Mouse (Mus musculus) G1E-ER4 (cell line): ENCODE measurements around the gene Mtfr2. TPM values are rescaled to one million over a fixed set of nuclear protein-coding genes. Genes with fewer than 3 reads are reported as not detected.

Experiments
- GATA1 ChIP-seq: IDR thresholded peaks from one replicate; pipeline ENCODE4 v1.8.0; 2012; ENCODE audit warnings: low read length, inconsistent platforms
- polyA plus RNA-seq: library from polyadenylated mRNA; stranded (reverse); fragments of >175 nt; gene quantifications from 2 replicates; pipeline ENCODE4 v1.2.3, GENCODE M21; 2012

Mtfr2 gene
- polyA plus RNA-seq, 1 experiment = 10.3 TPM

- TF ChIP-seq GATA1 = no peak
These were observed 55.4 kb downstream of the Mtfr2 start for GRCm38 (mm10) chr10:20402941-20403340.

DNA sequence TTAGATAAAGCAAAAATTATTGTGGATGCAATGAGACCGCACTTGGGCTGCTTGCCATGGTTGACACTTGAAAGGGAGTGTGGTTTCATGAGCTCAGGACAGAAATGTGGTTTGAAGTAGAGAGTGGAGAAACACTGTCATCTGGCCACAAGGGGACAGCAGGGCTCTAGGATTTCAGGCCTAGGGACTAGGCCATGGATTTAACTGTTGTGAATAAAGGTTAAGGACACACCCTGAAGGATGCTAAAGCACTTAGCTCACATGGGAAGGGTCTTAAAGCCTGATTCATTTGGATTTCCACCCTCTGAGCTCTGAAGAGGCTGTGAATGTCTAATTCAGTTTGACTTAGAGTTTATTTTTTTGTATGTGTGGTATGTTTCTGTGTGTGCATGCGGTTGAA, 57.9 kb downstream of the Mtfr2 start:
- no peak for TF ChIP-seq GATA1

DNA sequence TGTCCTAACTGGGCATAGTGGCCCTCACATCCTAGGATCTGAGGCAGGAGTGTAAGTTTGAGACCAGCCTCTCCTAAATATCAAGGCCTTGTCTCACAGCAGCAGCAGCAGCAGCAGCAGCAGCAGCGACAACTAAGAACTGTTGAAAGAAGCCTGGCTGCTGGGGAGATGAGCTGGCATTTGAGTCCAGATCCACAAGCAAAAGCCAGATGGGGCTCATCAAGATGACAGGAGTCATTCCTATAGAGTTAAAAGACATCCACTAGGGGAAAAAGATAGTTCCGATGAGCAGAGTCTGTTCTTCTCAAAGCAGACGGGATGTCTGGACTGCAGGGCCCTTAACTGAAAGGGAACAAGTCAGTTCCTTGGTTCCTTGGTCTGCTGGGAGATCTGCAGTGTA, 60.8 kb downstream of the Mtfr2 start:
- no peak for TF ChIP-seq GATA1

- TF ChIP-seq GATA1 = no peak
These were observed 61.6 kb downstream of the Mtfr2 start for GRCm38 (mm10) chr10:20409181-20409580.

Other genes with a start within 250 kb of the Mtfr2 start
- 0.76 and 0.87 TPM in 2 replicates for gene Map7, start 199.3 kb upstream of the Mtfr2 start, polyA plus RNA-seq
- 12.3 and 13.6 TPM in 2 replicates for gene Bclaf1, start 35.3 kb upstream of the Mtfr2 start, polyA plus RNA-seq